Mouse (Mus musculus): ENCODE measurements at regions not wholly inside any gene's neighbourhood (a gene's known extent, or its start where the extent isn't known, plus 50 kb on each side); places are given as distances from the start of the nearest gene placed in this dataset.

DNA sequence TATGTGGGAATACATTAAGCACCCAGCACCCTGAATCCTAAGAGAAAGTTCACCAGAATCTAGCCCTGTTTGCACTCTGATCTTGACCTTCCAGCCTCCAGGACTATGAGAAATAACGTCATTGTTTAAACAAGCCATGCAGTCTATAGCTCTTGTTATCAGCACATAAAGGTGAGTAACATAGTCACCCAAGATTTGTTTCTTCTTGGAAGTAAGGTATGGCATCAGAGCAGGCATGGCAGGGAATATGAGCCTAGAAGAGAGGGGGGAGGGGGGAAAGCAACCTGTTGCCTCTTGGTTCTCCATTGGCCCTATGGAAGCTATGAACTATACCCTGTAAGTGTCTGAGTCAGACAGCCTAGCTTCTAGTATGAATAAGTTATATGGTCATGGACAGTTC is 89.8 kb upstream of the Ppp1r12a start:
- H3K4me1 ChIP-seq (replicated peaks) = 0 out of 2 replicates have a peak, but pooled peaks cover 3% of the 10 kb centered on the region
- no peak overlapping the region for H3K9ac ChIP-seq
- no peaks in the 10 kb centered on the region for H3K9me3 ChIP-seq (replicated peaks)
- no peak overlapping the region for H3K4me2 ChIP-seq
- H3K36me3 ChIP-seq (replicated peaks) = no peaks in the 10 kb centered on the region
- no peak for ATAC-seq (ENCODE audit: insufficient read depth)
- H3K27me3 ChIP-seq = no peaks in the 10 kb centered on the region
- WGBS (ENCODE audit: insufficient replicate concordance) = 61% methylated on average over 1 of the region's 1 CpGs
- H3K4me3 ChIP-seq (replicated peaks) = no peak overlapping the region
- H3K27ac ChIP-seq (replicated peaks) = no peak overlapping the region

DNA sequence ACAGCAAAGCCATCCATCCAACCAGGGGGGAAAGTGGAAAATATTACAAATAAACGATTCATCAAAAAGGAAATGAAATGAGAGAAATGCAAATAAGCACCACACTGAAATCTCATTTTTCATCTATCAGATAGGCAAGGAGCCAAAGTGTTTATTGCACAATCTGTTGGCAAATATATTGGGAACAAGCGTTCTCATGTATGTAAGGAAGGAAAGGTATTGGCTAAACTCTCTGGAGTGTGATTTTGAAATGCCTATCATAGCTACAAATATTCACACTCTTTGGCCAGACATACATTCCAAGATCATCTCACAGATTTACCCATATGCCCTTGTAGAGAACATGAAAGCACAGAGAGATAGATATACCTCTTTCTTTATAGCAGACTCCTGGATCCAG is 90.6 kb upstream of the Ppp1r12a start:
- ATAC-seq (ENCODE audit: insufficient read depth) = no peak
- Histone ChIP-seq H3K9me3 (replicated peaks) (no peaks in the 10 kb centered on the region), H3K4me3 (replicated peaks) (no peak overlapping the region), H3K4me1 (replicated peaks) (0 out of 2 replicates have a peak, but pooled peaks cover 3% of the 10 kb centered on the region), H3K9ac (no peak overlapping the region), H3K4me2 (no peak overlapping the region), H3K27me3 (no peaks in the 10 kb centered on the region), H3K36me3 (replicated peaks) (no peaks in the 10 kb centered on the region), H3K27ac (replicated peaks) (no peak overlapping the region)
- 56% methylated on average over 2 of the region's 2 CpGs for WGBS (ENCODE audit: insufficient replicate concordance)

DNA sequence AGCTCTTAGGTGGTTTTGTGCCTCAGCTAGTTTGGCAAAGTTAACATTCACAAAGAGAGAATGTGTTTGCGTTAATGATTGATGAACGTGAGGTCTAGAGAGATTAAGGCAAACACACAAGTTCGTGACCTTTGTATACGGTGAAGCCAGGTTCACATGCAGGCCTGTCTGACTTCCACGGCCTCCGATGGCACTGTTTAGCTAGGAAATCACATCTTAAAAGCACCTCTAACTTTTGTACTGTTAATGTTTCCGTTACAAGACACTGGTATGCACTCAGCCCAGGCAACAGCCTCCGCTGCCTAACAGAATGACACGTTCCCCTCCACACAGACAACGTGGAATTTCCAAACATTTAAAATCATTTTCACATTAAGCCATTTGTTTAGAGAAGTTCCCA is 94.3 kb upstream of the Ppp1r12a start:
- Histone ChIP-seq H3K9ac (no peak overlapping the region), H3K4me1 (replicated peaks) (0 out of 2 replicates have a peak, but pooled peaks cover 3% of the 10 kb centered on the region), H3K9me3 (replicated peaks) (no peaks in the 10 kb centered on the region), H3K27ac (replicated peaks) (no peak overlapping the region; the same call in 1 of the 2 replicates), H3K36me3 (replicated peaks) (no peaks in the 10 kb centered on the region), H3K4me2 (no peak overlapping the region), H3K4me3 (replicated peaks) (no peak overlapping the region), H3K27me3 (no peaks in the 10 kb centered on the region)
- WGBS (ENCODE audit: insufficient replicate concordance) = 62% methylated on average over 10 of the region's 10 CpGs
- ATAC-seq (ENCODE audit: insufficient read depth) = peak; percentile 80

DNA sequence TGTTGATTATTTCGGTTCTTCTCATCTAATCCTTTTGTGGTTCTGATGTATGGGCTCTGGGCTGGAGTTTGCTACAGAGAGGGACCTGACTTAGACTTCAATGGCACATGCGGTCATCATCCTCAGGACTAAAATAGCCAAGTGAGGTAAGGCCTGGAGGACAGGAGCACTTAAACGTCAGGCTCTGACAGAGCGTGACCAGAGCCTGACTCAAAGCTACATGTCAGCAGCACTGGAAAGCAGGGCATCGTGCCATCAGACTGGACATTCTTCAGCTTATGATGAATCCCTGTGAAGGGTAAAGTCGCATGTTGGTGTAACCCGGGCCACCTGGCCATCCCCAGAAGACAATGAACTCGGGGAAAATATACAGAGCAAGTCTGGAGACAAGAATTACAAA is 95.8 kb upstream of the Ppp1r12a start:
- no peaks in the 10 kb centered on the region for H3K27me3 ChIP-seq
- H3K27ac ChIP-seq (replicated peaks) = no peak overlapping the region
- H3K4me1 ChIP-seq (replicated peaks) = 0 out of 2 replicates have a peak, but pooled peaks cover 3% of the 10 kb centered on the region
- no peak overlapping the region for H3K4me2 ChIP-seq
- no peaks in the 10 kb centered on the region for H3K36me3 ChIP-seq (replicated peaks)
- H3K9ac ChIP-seq = no peak overlapping the region
- ATAC-seq (ENCODE audit: insufficient read depth) = no peak
- no peaks in the 10 kb centered on the region for H3K9me3 ChIP-seq (replicated peaks)
- no peak overlapping the region for H3K4me3 ChIP-seq (replicated peaks)
- 71% methylated on average over 8 of the region's 8 CpGs for WGBS (ENCODE audit: insufficient replicate concordance)

DNA sequence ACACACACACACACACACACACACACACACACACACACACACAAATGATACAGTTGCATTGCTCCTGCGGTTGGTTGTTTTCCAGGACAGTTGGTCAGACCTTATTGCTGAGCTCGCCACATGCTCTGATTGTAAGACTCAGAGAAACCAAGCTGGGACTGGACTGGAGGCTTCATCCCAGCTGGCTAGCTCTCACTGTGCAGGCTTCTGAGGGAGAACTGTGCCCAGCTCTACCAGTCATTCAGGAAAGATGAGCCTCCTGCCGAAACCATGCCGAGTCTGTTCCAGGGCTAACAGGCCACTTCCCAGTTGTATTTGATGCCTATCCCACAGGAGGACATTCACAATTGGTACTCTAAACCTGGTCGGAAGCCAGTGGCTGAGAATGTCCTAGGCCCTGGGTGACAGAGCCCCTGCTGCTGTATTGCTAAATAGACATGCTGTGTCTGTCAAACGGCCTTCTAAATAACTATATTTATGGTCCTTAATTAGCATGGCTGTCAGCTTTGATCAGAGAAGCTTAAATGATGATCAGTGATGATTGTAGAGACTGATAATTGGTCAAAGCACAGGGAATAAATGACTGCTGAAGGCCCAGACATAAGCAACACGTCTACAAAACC is 100.1 kb upstream of the Ppp1r12a start:
- Histone ChIP-seq H3K4me2 (no peak overlapping the region), H3K4me3 (replicated peaks) (no peak overlapping the region), H3K36me3 (replicated peaks) (no peaks in the 10 kb centered on the region), H3K4me1 (replicated peaks) (no peaks in the 10 kb centered on the region), H3K9ac (no peak overlapping the region), H3K27me3 (no peaks in the 10 kb centered on the region), H3K9me3 (replicated peaks) (no peaks in the 10 kb centered on the region), H3K27ac (replicated peaks) (no peak overlapping the region)
- WGBS (ENCODE audit: insufficient replicate concordance) = 60% methylated on average over 7 of the region's 7 CpGs
- ATAC-seq (ENCODE audit: insufficient read depth) = no peak

DNA sequence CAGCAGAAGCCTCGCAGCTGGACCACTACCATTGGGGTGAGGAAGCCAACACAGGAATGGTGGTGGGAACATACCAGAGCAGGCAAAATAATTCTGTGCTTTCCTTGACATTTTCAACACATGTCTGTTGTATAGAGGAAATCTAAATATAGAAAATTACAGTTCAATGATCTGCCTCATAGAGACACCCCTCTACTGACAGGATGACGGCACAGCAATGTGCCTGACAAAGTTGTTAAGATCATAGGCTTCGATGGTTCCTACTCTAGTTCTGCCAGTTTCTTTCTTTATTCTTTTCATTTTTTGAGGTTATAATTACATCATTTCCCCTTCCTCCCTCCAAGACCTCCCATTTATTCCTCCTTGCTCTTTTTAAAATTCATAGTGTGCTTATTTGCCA is 101.4 kb upstream of the Ppp1r12a start:
- Histone ChIP-seq H3K27me3 (no peaks in the 10 kb centered on the region), H3K4me1 (replicated peaks) (no peaks in the 10 kb centered on the region), H3K4me2 (no peak overlapping the region), H3K9ac (no peak overlapping the region), H3K27ac (replicated peaks) (no peak overlapping the region), H3K4me3 (replicated peaks) (no peak overlapping the region), H3K36me3 (replicated peaks) (no peaks in the 10 kb centered on the region), H3K9me3 (replicated peaks) (no peaks in the 10 kb centered on the region)
- WGBS (ENCODE audit: insufficient replicate concordance) = 59% methylated on average over 3 of the region's 3 CpGs
- no peak for ATAC-seq (ENCODE audit: insufficient read depth)

DNA sequence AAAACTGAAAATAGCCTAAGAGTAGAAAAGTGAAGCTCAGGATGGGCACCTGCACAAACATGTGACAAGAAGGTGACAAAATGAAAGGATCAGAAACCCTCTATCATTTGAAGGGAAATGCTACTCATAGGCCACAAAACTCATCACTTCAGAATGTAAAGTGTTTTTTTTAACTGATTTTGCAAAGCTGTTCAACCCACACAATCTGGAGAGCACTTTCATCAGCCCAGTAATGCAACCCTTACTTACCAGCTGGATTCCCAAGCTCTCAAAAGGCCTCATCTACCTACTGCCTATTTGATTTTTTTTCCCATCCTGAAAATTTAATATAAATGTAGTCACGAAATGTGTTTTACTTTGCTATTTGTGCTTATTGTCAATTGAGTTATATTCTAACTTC is 110.4 kb upstream of the Ppp1r12a start:
- H3K36me3 ChIP-seq (replicated peaks) = no peaks in the 10 kb centered on the region
- no peaks in the 10 kb centered on the region for H3K27me3 ChIP-seq
- H3K9me3 ChIP-seq (replicated peaks) = no peaks in the 10 kb centered on the region
- no peak overlapping the region for H3K4me2 ChIP-seq
- no peak overlapping the region for H3K9ac ChIP-seq
- no peak overlapping the region for H3K4me3 ChIP-seq (replicated peaks)
- no peak overlapping the region for H3K27ac ChIP-seq (replicated peaks)
- 74% methylated on average over 1 of the region's 1 CpGs for WGBS (ENCODE audit: insufficient replicate concordance)
- no peak for ATAC-seq (ENCODE audit: insufficient read depth)
- no peaks in the 10 kb centered on the region for H3K4me1 ChIP-seq (replicated peaks)

DNA sequence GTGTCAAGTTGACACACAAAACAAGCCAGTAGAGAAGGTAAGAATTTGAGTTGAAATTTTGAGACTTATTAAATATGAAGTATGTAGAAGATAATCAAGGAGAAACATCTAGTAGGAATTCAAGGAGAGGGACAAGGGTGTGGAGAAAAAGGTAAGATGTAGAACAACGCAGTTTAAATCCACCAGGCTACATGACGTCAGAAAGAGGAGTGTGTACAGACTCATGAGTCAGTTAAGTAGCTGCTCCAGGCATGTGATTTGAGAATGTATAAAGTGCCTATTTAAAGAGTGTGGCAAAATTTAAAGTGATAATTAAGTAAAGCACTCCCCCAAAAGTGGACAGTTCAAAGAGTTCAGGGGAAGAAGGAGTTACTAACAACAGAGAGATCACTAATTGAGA is 113.6 kb upstream of the Ppp1r12a start:
- no peak overlapping the region for H3K4me3 ChIP-seq (replicated peaks)
- H3K27me3 ChIP-seq = no peaks in the 10 kb centered on the region
- 76% methylated on average over 2 of the region's 2 CpGs for WGBS (ENCODE audit: insufficient replicate concordance)
- H3K36me3 ChIP-seq (replicated peaks) = no peaks in the 10 kb centered on the region
- H3K4me2 ChIP-seq = no peak overlapping the region
- no peak overlapping the region for H3K9ac ChIP-seq
- no peaks in the 10 kb centered on the region for H3K9me3 ChIP-seq (replicated peaks)
- no peak for ATAC-seq (ENCODE audit: insufficient read depth)
- H3K4me1 ChIP-seq (replicated peaks) = no peaks in the 10 kb centered on the region
- H3K27ac ChIP-seq (replicated peaks) = no peak overlapping the region

DNA sequence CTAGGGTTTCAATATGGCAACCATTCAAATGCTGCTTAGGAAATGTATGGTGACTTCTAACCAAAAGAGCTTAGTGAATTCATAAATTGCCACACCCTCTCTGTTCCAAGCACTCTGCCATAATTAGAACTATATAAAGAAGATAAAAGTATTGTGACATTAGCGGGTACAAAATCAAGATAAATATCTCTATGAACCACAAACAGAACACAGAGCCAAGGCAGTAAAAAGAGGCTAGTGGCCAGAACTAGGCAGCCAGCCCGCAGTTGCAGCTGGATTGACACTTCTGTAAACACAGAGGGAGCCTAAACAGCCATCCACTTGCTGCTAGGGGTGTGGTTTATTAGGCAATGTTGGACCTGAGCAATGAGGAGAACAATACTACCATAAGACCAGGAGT is 118.5 kb upstream of the Ppp1r12a start:
- ATAC-seq (ENCODE audit: insufficient read depth) = no peak
- Histone ChIP-seq H3K4me3 (replicated peaks) (no peak overlapping the region), H3K27ac (replicated peaks) (no peak overlapping the region), H3K27me3 (no peaks in the 10 kb centered on the region), H3K36me3 (replicated peaks) (no peaks in the 10 kb centered on the region), H3K4me2 (no peak overlapping the region), H3K9me3 (replicated peaks) (no peaks in the 10 kb centered on the region), H3K4me1 (replicated peaks) (no peaks in the 10 kb centered on the region), H3K9ac (no peak overlapping the region)
- WGBS (ENCODE audit: insufficient replicate concordance) = 25% methylated on average over 2 of the region's 2 CpGs

DNA sequence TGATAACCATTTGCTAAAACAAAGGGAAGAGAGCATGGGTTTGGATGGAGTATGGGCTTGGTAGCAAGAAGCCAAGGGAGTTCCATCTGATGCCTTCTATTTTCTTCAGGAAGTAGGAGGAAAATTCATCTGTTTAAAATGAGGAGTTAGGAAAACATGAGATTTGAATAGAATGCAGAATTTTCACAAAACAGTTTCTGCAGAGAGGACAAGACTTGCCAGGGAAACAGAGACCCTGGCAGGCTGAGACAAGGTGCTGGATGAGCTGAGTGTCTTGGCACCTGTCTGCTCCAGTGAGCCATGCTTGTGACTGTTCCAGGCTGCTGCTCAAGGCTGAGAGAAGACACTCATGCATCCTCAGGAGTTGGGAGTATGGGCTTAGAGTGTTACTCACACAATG is 122.0 kb upstream of the Ppp1r12a start:
- no peak overlapping the region for H3K9ac ChIP-seq
- H3K4me1 ChIP-seq (replicated peaks) = no peaks in the 10 kb centered on the region
- no peaks in the 10 kb centered on the region for H3K9me3 ChIP-seq (replicated peaks)
- no peaks in the 10 kb centered on the region for H3K27me3 ChIP-seq
- no peak overlapping the region for H3K4me2 ChIP-seq
- no peak overlapping the region for H3K27ac ChIP-seq (replicated peaks)
- H3K4me3 ChIP-seq (replicated peaks) = no peak overlapping the region
- no peaks in the 10 kb centered on the region for H3K36me3 ChIP-seq (replicated peaks)
- ATAC-seq (ENCODE audit: insufficient read depth) = no peak

DNA sequence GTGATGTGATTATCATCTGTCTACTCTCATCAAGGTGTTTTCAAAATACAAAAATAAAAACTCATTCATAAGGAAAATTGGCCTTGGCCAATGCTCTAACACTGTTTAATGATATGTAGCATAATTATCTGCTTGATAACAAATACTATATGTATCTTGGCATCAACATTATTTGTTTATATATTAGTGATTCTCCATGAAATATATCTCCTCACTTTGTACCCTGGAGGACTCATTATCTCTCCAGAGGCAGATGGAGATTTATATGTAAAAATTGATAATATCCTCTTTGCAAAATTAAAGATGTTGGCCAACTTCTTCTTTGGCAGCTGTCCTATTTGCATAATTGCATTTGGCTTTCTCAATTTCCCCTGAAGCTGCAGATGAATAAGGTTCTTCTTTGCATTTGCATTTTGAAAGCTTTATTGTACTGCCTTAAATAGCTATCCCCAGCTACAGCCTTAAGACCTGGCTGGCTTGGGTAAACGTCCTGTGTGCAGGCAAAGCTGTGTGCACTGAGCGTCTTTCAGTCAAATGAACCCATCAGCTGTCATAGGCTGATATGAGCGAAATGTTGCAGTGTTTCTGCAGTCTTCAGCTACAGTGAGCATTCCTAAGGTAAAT is 124.7 kb upstream of the Otogl start:
- no peaks in the 10 kb centered on the region for H3K9me3 ChIP-seq (replicated peaks)
- no peak overlapping the region for H3K9ac ChIP-seq
- no peak overlapping the region for H3K4me3 ChIP-seq (replicated peaks)
- H3K27me3 ChIP-seq = no peaks in the 10 kb centered on the region
- no peaks in the 10 kb centered on the region for H3K36me3 ChIP-seq (replicated peaks)
- WGBS (ENCODE audit: insufficient replicate concordance) = 46% methylated on average over 3 of the region's 3 CpGs
- H3K4me2 ChIP-seq = no peak overlapping the region
- peaks cover 20% of the 10 kb centered on the region for H3K4me1 ChIP-seq (replicated peaks)
- ATAC-seq (ENCODE audit: insufficient read depth) = no peak
- no peak overlapping the region for H3K27ac ChIP-seq (replicated peaks)

DNA sequence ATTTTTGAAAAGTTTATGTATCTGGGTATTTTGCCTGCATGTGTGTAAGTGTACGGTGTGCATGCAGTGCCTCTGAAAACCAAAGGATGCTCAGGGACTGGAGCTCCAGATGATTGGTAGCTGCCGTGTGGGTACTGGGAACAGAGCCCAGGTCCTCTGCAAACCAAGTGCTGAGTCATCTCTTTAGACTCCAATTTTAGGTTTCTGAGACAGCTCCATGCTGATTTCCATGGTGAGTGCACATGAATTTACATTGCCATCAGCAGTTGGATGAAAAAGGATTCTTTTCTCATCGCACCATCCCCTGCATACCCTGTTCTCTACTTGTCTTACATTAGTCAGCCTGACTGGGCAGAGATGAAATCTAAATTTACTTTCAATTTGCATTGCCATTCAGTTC is 122.1 kb upstream of the Otogl start:
- ATAC-seq (ENCODE audit: insufficient read depth) = no peak
- WGBS (ENCODE audit: insufficient replicate concordance) = 85% methylated on average over 3 of the region's 3 CpGs
- Histone ChIP-seq H3K36me3 (replicated peaks) (no peaks in the 10 kb centered on the region), H3K27ac (replicated peaks) (no peak overlapping the region), H3K4me3 (replicated peaks) (no peak overlapping the region), H3K27me3 (no peaks in the 10 kb centered on the region), H3K4me1 (replicated peaks) (peaks cover 20% of the 10 kb centered on the region), H3K9me3 (replicated peaks) (no peaks in the 10 kb centered on the region), H3K9ac (no peak overlapping the region), H3K4me2 (no peak overlapping the region)

Measured in liver, embryonic 15.5 days (tissue).